8 mouse cellular contexts compared by ENCODE assay signal in genomic region chr1:46418966-46419365, GRCm38 (mm10). TPM values are rescaled to one million over a fixed set of nuclear protein-coding genes. Genes with fewer than 3 reads are reported as not detected.
DNase-seq lines count a peak whose midpoint lies in the region; ATAC-seq and TF ChIP-seq lines count a peak whose summit lies in the region.
"Not testable (repeated sequence)": the region's sequence is repeated elsewhere in the genome, so short reads cannot be mapped to it uniquely, and the experiment has no call there.
"Had no signal": no experiment of that assay in that cellular context is flagged by ENCODE, and none has a peak within 500 bp of the region (broad histone marks: within the 10 kb centered on the region; RNA-seq: fewer than 3 reads in every experiment).

No protein-coding gene starts in this region.

- in situ Hi-C loops in Patski (cut with MboI; ENCODE audit: low pct_unique_long_range_greater_than_20kb), result loop anchor here (10.0 to 25.0 kb wide), 2 partner anchors 354 to 418 kb away; partner anchors contain the start of gene Dnah7b

- not testable (repeated sequence) for H3K4me1 ChIP-seq in forebrain, embryonic 13.5 days; limb, embryonic 15.5 days; midbrain, embryonic 14.5 days (ENCODE audit: control insufficient read depth, insufficient read depth, low read length); neural tube, embryonic 14.5 days (ENCODE audit: control insufficient read depth, insufficient read depth, low read length)

- POLR2A ChIA-PET in Patski (lab: Charles Lee), result not testable (repeated sequence)

- TF ChIP-seq CTCF in Patski (IDR thresholded peaks at IDR 0.05), result not testable (repeated sequence)

- H3K36me3 ChIP-seq in forebrain, embryonic 13.5 days (ENCODE audit: poor library complexity, severe bottlenecking); limb, embryonic 15.5 days; midbrain, embryonic 14.5 days (ENCODE audit: control insufficient read depth, insufficient read depth, low read length); neural tube, embryonic 14.5 days (ENCODE audit: control insufficient read depth, insufficient read depth, low read length): not testable (repeated sequence)

- H3K27me3 ChIP-seq in Patski; forebrain, embryonic 13.5 days; limb, embryonic 15.5 days; midbrain, embryonic 14.5 days (ENCODE audit: control insufficient read depth, insufficient read depth, low read length); neural tube, embryonic 14.5 days (ENCODE audit: control insufficient read depth, insufficient read depth, low read length): not testable (repeated sequence)

- peak; percentile 69 for ATAC-seq in Patski
- peak; percentile 72 for ATAC-seq in forebrain, embryonic 13.5 days
- ATAC-seq in limb, embryonic 15.5 days (ENCODE audit: insufficient number of reproducible peaks, low FRiP score, low TSS enrichment, low read depth), result not testable (repeated sequence)
- peak; percentile 50 for ATAC-seq in midbrain, embryonic 14.5 days (ENCODE audit: low FRiP score, low TSS enrichment)
- ATAC-seq in neural tube, embryonic 14.5 days (ENCODE audit: low read depth), result peak; percentile 88

- H3K4me3 ChIP-seq in forebrain, embryonic 13.5 days; limb, embryonic 15.5 days; midbrain, embryonic 14.5 days (replicated peaks; ENCODE audit: low read depth, low read length); neural tube, embryonic 14.5 days (ENCODE audit: low read depth, low read length): not testable (repeated sequence)

- 34% methylated on average over 4 of the region's 4 CpGs for WGBS in forebrain, embryonic 13.5 days
- WGBS in limb, embryonic 15.5 days, result 26% methylated on average over 4 of the region's 4 CpGs
- WGBS in midbrain, embryonic 14.5 days, result 57% methylated on average over 3 of the region's 4 CpGs
- 41% methylated on average over 3 of the region's 4 CpGs for WGBS in neural tube, embryonic 14.5 days

- not testable (repeated sequence) for H3K9me3 ChIP-seq in forebrain, embryonic 13.5 days (replicated peaks); limb, embryonic 15.5 days; midbrain, embryonic 14.5 days (ENCODE audit: control insufficient read depth, low read length); neural tube, embryonic 14.5 days (ENCODE audit: control insufficient read depth, low read length)

- not testable (repeated sequence) for H3K27ac ChIP-seq in forebrain, embryonic 13.5 days; midbrain, embryonic 14.5 days (replicated peaks; ENCODE audit: low read depth, low read length); neural tube, embryonic 14.5 days (ENCODE audit: low read depth, low read length)
- peak overlapping the region; percentile 50; the same call in 1 of the 2 replicates for H3K27ac ChIP-seq in limb, embryonic 15.5 days

- CTCF ChIA-PET in Patski (lab: Charles Lee), result interaction anchor here (1.1 kb wide), 1 partner anchor 10 kb away, joined by 3 read pairs; no protein-coding TSS in a partner anchor

- not testable (repeated sequence) for DNase-seq in Patski (ENCODE audit: low read depth, low spot score); midbrain, embryonic 14.5 days
- peak; percentile 11 to 19 for DNase-seq in frontal cortex, postnatal 36 days (ENCODE audit: low spot score in 2 of 2)
- DNase-seq in layer of hippocampus, adult 11-12 months (ENCODE audit: low spot score), result peak; percentile 11

- H3K4me2 ChIP-seq in forebrain, embryonic 13.5 days; limb, embryonic 15.5 days; midbrain, embryonic 14.5 days (ENCODE audit: low read length); neural tube, embryonic 14.5 days (ENCODE audit: low read depth, low read length): not testable (repeated sequence)

- not testable (repeated sequence) for H3K9ac ChIP-seq in forebrain, embryonic 13.5 days; limb, embryonic 15.5 days; midbrain, embryonic 14.5 days (replicated peaks; ENCODE audit: low read length); neural tube, embryonic 14.5 days (replicated peaks; ENCODE audit: low read depth, low read length)

RNA-seq across cellular contexts. Expression of gene Dnah7c, which starts 6.4 kb away (rescaled TPM):
- 0.18 TPM for polyA plus RNA-seq in Patski (2021)
- 0.13 and 0.20 TPM in 2 replicates for polyA plus RNA-seq in forebrain, embryonic 13.5 days (2015; fragmentation: Nextera tagmentation; extraction: Ambion mirVana)
- 0.07 and 0.08 TPM in 2 replicates for polyA plus RNA-seq in limb, embryonic 15.5 days (2015; fragmentation: Nextera tagmentation; extraction: Ambion mirVana)
- polyA plus RNA-seq in midbrain, embryonic 14.5 days (2014; fragmentation: Nextera tagmentation; extraction: Ambion mirVana), result 0.24 and 0.94 TPM in 2 replicates
- 0.27 and 0.67 TPM in 2 replicates for polyA plus RNA-seq in neural tube, embryonic 14.5 days (2014; fragmentation: Nextera tagmentation; extraction: Ambion mirVana)
- polyA plus RNA-seq: liver, postnatal 0 days had no signal
